ENCODE assay signal across 9 mouse cellular contexts in the genomic region with DNA sequence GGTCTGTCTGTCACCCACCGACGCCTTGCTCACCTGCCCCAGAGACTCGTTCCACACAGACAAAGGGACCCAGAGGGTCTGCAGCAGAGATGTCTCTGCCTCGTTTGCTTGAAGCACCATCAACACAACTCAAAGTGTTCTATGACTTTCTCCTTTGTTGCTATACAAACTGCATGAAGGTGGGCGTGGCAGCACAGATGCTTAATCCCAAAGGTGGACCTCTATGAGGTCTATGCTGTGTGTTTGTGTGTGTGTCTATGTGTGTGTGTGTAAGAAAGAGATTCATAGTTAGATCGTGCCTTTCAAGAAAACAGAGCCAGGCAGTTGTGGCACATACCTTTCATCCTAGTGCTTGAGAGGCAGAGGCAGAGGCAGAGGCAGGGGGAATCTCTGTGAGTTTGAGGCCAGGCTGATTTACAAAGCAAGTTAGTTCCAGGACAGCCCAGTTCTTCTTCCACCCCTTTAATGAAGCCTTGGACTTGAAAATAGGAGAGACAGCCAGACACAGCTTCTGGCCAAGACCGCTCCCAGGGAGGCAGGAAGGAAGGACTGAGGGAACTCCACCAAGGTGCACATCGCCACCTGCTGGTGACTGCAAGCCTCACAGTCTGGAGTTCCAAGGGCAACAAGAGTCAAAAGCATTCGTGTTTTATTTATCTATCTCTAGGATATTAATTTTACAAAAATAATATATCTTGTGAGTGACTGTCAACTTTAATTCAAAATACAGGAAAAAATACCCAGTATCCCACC. TPM values are rescaled to one million over a fixed set of nuclear protein-coding genes. Genes with fewer than 3 reads are reported as not detected.
DNase-seq lines count a peak whose midpoint lies in the region; ATAC-seq and TF ChIP-seq lines count a peak whose summit lies in the region.
"Had no signal": no experiment of that assay in that cellular context is flagged by ENCODE, and none has a peak within 500 bp of the region (broad histone marks: within the 10 kb centered on the region; RNA-seq: fewer than 3 reads in every experiment).

No protein-coding gene starts in this region.

- no peaks in the 10 kb centered on the region for H3K4me1 ChIP-seq in forebrain, postnatal 0 days (ENCODE audit: insufficient read depth)
- H3K4me1 ChIP-seq: neural tube, embryonic 12.5 days had no signal

- H3K9me3 ChIP-seq in forebrain, postnatal 0 days (ENCODE audit: low read length) = no peaks in the 10 kb centered on the region
- H3K9me3 ChIP-seq: neural tube, embryonic 12.5 days had no signal

- H3K27ac ChIP-seq in forebrain, postnatal 0 days (ENCODE audit: low read depth, low read length) = no peak overlapping the region
- H3K27ac ChIP-seq: neural tube, embryonic 12.5 days had no signal

- no peak overlapping the region for H3K9ac ChIP-seq in forebrain, postnatal 0 days
- H3K9ac ChIP-seq: neural tube, embryonic 12.5 days had no signal

- peak; percentile 92 for TF ChIP-seq CTCF in forebrain, postnatal 0 days (IDR thresholded peaks at IDR 0.05; ENCODE audit: low read depth)

- no peaks in the 10 kb centered on the region for H3K27me3 ChIP-seq in forebrain, postnatal 0 days (ENCODE audit: insufficient read depth, low read length)
- H3K27me3 ChIP-seq: neural tube, embryonic 12.5 days had no signal

- H3K4me3 ChIP-seq in forebrain, postnatal 0 days (ENCODE audit: low read depth, low read length) = no peak overlapping the region
- H3K4me3 ChIP-seq: neural tube, embryonic 12.5 days had no signal

- ATAC-seq in forebrain, postnatal 0 days = peak; percentile 71

- H3K36me3 ChIP-seq in forebrain, postnatal 0 days (ENCODE audit: insufficient read depth) = no peaks in the 10 kb centered on the region
- H3K36me3 ChIP-seq: neural tube, embryonic 12.5 days had no signal

- no peak overlapping the region for H3K4me2 ChIP-seq in forebrain, postnatal 0 days (ENCODE audit: low read depth)
- H3K4me2 ChIP-seq: neural tube, embryonic 12.5 days had no signal

- 34% methylated on average over 9 of the region's 9 CpGs for WGBS in forebrain, postnatal 0 days

- peak; percentile 86 for DNase-seq in MN1 (ENCODE audit: low spot score)
- peak; percentile 82 for DNase-seq in c-Kit-positive CD71-positive TER-119-negative erythroid progenitor cells, embryonic 14.5 days (ENCODE audit: low read depth)
- peak; percentile 84 for DNase-seq in forebrain, postnatal 0 days
- DNase-seq in heart, postnatal 4 days = peak; percentile 95
- peak; percentile 89 to 90 for DNase-seq in layer of hippocampus, postnatal 10 days (ENCODE audit: low spot score in 2 of 2)
- peak; percentile 98 for DNase-seq in lung, postnatal 14 days
- DNase-seq in right cerebral cortex, postnatal 36 days (ENCODE audit: low spot score in 2 of 2) = peak; percentile 71 to 76
- DNase-seq in urinary bladder, postnatal 4 days (ENCODE audit: low spot score in 2 of 2) = peak; percentile 84 to 93

RNA-seq across cellular contexts. Expression of a gene that starts 8.1 kb away (rescaled TPM):
- total RNA-seq in forebrain, postnatal 0 days (2014; rRNA removed) = 68.1 and 77.2 TPM in 2 replicates
- polyA plus RNA-seq in forebrain, postnatal 0 days (2015; fragmentation: Nextera tagmentation; extraction: Ambion mirVana) = 89.0 and 115 TPM in 2 replicates
- total RNA-seq in heart, postnatal 4 days (2021) = 100 to 1,000 TPM in 1 of 2 experiments, 10 to 100 TPM in 1; 95.1 to 103 TPM
- total RNA-seq in layer of hippocampus, postnatal 10 days (2021) = 10 to 100 TPM; 90.7 to 93.9 TPM

RNA-seq across cellular contexts. Expression of a gene that starts 17.0 kb away (rescaled TPM):
- total RNA-seq in forebrain, postnatal 0 days (2014; rRNA removed) = 1.4 and 2.1 TPM in 2 replicates
- 0.96 and 1.2 TPM in 2 replicates for polyA plus RNA-seq in forebrain, postnatal 0 days (2015; fragmentation: Nextera tagmentation; extraction: Ambion mirVana)
- 10 to 100 TPM; 21.0 to 21.2 TPM for total RNA-seq in heart, postnatal 4 days (2021)
- total RNA-seq in layer of hippocampus, postnatal 10 days (2021) = 1 to 10 TPM; 4.4 to 5.4 TPM

RNA-seq across cellular contexts. Expression of a gene that starts 56.0 kb away (rescaled TPM):
- 83.1 and 99.3 TPM in 2 replicates for total RNA-seq in forebrain, postnatal 0 days (2014; rRNA removed)
- polyA plus RNA-seq in forebrain, postnatal 0 days (2015; fragmentation: Nextera tagmentation; extraction: Ambion mirVana) = 47.5 and 50.1 TPM in 2 replicates
- 10 to 100 TPM; 55.7 to 61.0 TPM for total RNA-seq in heart, postnatal 4 days (2021)
- total RNA-seq in layer of hippocampus, postnatal 10 days (2021) = 10 to 100 TPM; 78.4 to 84.6 TPM

RNA-seq across cellular contexts. Expression of a gene that starts 56.4 kb away (rescaled TPM):
- 16.2 and 20.1 TPM in 2 replicates for total RNA-seq in forebrain, postnatal 0 days (2014; rRNA removed)
- 0.55 and 1.3 TPM in 2 replicates for polyA plus RNA-seq in forebrain, postnatal 0 days (2015; fragmentation: Nextera tagmentation; extraction: Ambion mirVana)
- 1 to 10 TPM; 3.1 to 3.8 TPM for total RNA-seq in heart, postnatal 4 days (2021)
- total RNA-seq in layer of hippocampus, postnatal 10 days (2021) = 10 to 100 TPM; 10.3 to 10.5 TPM

RNA-seq across cellular contexts. Expression of a gene that starts 56.4 kb away (rescaled TPM):
- 0.24 and 0.31 TPM in 2 replicates for total RNA-seq in forebrain, postnatal 0 days (2014; rRNA removed)
- polyA plus RNA-seq in forebrain, postnatal 0 days (2015; fragmentation: Nextera tagmentation; extraction: Ambion mirVana) = 0.43 TPM in 1 of 2 replicates, not detected in the other
- total RNA-seq in heart, postnatal 4 days (2021) = not detected
- total RNA-seq in layer of hippocampus, postnatal 10 days (2021) = not detected
- polyA plus RNA-seq: neural tube, embryonic 12.5 days had no signal
